Mouse (Mus musculus) CH12.LX (cell line): ENCODE results near the gene Adh1.

Experiments used
- BHLHE40 ChIP-seq: IDR thresholded peaks from 2 replicates; pipeline ENCODE4 v1.6.1; 2011; ENCODE audit warnings: mild to moderate bottlenecking, low read depth, low read length, improper control_type of control experiment
- CTCF ChIP-seq, 2 experiments: IDR thresholded peaks in 1 of 2; conservative IDR thresholded peaks in 1 of 2; 2 replicates each; pipeline ENCODE4 v1.5.1; 2011 to 2012; ENCODE audit warnings: low read depth in 2 of 2, low read length in 2 of 2, improper control_type of control experiment in 1 of 2, inconsistent platforms in 1 of 2, mild to moderate bottlenecking in 1 of 2, moderate library complexity in 1 of 2
- E2F4 ChIP-seq: IDR thresholded peaks from 2 replicates; pipeline ENCODE4 v1.6.1; 2011; ENCODE audit warnings: low read depth, low read length, improper control_type of control experiment; ENCODE audit not compliant: insufficient replicate concordance
- MAZ ChIP-seq: IDR thresholded peaks from 2 replicates; pipeline ENCODE4 v1.6.1; 2012; ENCODE audit warnings: low read depth, mild to moderate bottlenecking, inconsistent platforms, low read length, improper control_type of control experiment, moderate library complexity
- POLR2A ChIP-seq: IDR thresholded peaks from 2 replicates; pipeline ENCODE4 v1.6.1; 2011; ENCODE audit warnings: low read depth, mild to moderate bottlenecking, improper control_type of control experiment, low read length
- POLR2AphosphoS2 ChIP-seq: IDR thresholded peaks from 2 replicates; pipeline ENCODE4 v1.6.1; 2011; ENCODE audit warnings: low read depth, low read length, improper control_type of control experiment
- USF1 ChIP-seq: IDR thresholded peaks from 2 replicates; pipeline ENCODE4 v1.6.1; 2014; ENCODE audit warnings: low read depth, mild to moderate bottlenecking, inconsistent platforms, low read length, improper control_type of control experiment
- USF2 ChIP-seq: conservative IDR thresholded peaks from 2 replicates; pipeline ENCODE4 v1.6.1; 2011; ENCODE audit warnings: low read depth, low read length, improper control_type of control experiment

DNA sequence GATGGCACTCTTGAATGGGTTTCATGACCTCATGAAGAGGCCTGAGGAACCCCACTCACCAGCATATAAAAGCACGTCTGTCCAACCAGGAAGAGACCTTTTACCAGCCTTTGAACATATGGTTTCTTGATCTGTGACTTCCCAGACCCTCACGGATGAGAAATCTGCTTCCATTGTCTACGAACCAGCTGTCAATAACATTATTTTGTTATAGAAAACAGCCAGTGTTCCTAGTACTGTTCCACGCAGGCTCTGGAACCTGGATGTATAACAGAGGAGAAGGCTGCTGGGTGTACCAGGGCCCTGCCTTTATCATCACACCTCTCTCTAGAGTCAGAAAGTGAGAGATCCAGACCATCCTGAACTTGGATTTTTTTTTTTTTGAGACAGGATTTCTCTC lies 13.6 kb upstream of the Adh1 start:
- TF ChIP-seq CTCF (conservative IDR thresholded peaks at IDR 0.05 in 1 of 2, IDR thresholded peaks at IDR 0.05 in 1 of 2; ENCODE audit: low read depth in 2 of 2, low read length in 2 of 2): no peak
- TF ChIP-seq MAZ: no peak
- no peak for TF ChIP-seq BHLHE40
- TF ChIP-seq POLR2AphosphoS2: no peak
- TF ChIP-seq POLR2A: no peak
- TF ChIP-seq USF1: no peak
- TF ChIP-seq USF2: no peak
- no peak for TF ChIP-seq E2F4
